Mouse (Mus musculus) ES-E14 (cell line): ENCODE results near the gene Donson.

Experiments used
- CHD2 ChIP-seq: IDR thresholded peaks from 2 replicates; pipeline ENCODE4 v1.6.1; 2014; ENCODE audit warnings: mild to moderate bottlenecking, low read depth, low read length, inconsistent platforms
- MAFK ChIP-seq: IDR thresholded peaks from 2 replicates; pipeline ENCODE4 v1.6.1; 2014; ENCODE audit warnings: mild to moderate bottlenecking, low read depth, low read length, inconsistent platforms; ENCODE audit not compliant: insufficient read depth

DNA sequence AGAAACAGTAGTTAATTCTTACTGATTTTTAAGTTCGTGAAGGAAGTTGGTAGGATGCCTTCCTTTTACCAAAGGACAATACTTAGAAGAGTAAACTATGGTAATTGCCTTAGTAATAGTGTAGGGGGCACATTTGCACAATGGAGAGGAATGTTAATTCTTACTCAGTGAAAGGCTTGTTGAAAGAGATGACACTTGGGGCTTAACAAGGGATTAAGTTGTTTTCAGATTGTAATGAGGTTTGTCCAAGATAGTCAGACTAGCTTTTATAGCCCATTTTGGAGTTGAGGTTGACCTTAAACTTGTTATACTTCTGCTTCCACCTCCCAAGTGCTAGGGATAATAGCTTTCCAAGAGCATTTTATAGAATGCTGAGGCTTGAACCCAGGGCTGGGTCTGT is 27.2 kb downstream of the Donson start:
- TF ChIP-seq MAFK (no peak), CHD2 (no peak)
